Mouse (Mus musculus): Measurements from ENCODE around the gene Orm2.
A peak's percentile ranks its signal among the peaks of the same experiment; 100 is the strongest.

The Orm2 gene

DNA sequence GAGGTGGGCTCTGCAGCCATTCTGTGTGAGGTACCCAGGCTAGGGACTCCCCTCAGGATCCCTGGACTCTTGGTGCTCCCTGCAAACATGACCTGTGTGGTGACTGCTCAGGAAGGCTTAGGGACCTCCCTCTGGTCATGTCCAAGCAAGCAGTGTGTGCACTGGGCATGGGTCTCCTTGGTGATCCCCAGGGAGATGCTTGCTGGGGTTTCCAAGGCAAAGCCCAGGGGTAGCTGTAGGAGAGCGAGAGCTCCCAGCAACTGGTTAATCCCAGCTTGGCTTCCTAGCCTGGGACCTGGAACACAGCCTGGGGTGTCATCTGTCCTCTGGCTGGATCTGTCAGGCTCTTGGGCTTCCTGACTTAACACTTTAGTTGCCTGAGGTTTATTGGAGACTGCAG, 13.1 kb downstream of the Orm2 start:
- DNase-seq (ENCODE audit: extremely low spot score, low spot score): no peak

DNA sequence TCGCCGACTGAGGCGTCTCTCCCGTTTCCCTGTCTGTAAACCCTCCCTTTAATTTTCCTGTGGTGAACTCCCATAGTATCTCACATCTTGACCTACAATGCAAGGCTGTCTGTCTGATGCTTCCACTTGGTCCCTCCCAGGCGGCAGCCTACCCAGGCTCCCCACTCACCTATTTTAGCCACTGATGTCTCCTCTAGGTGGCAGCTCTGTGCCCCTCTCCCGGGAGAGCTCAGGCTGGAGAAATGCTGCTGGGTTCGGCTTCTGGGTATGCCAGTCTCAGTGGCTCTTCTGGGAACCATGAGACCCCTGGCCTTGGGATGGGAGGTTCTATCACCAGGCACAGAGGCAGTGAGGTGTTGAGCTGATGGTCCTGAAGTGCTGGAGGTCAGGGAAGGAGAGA, 15.2 kb downstream of the Orm2 start:
- no peak for DNase-seq (ENCODE audit: extremely low spot score, low spot score)

DNA sequence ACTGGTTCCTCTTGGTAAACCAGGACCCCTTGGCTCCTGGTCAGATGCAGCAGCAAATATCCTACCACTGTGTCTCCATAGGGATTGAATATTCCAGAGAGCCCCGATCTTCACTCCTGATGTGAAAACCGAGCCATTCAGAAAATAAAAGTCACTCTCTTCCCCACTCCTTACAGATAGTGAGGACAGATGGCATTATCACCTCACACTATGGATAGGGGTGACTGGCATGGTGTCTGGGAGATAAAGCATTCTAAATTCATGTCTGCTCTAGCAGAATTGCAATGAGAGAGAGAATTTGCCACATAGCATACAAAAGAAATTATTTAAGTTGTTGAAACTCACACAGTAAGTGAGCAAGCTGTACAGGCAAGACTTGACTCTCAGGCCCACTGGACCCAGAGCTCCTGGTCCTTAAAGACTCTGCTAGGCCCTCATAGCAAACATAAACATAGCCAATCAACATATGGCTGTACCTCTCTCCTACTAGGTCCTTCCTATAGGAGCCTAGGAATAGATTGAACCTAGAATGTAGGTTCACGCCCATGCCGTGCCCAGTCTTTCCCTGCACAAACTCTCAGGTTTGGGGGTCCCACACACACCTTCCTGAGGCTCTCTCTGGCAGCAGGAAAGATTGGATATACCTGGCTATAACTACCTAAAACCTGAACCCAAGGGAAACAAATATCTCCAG, 20.6 kb downstream of the Orm2 start:
- no peak for DNase-seq (ENCODE audit: extremely low spot score, low spot score)

GRCm38 (mm10) chr4:63383474-63383873, 21.2 kb downstream of the Orm2 start:
- no peak for DNase-seq (ENCODE audit: extremely low spot score, low spot score)

- no peak for DNase-seq (ENCODE audit: extremely low spot score, low spot score)
Measured at GRCm38 (mm10) chr4:63384262-63384661, 22.0 kb downstream of the Orm2 start.

- no peak for DNase-seq (ENCODE audit: extremely low spot score, low spot score)
Measured at GRCm38 (mm10) chr4:63385253-63385652, 23.0 kb downstream of the Orm2 start.

DNA sequence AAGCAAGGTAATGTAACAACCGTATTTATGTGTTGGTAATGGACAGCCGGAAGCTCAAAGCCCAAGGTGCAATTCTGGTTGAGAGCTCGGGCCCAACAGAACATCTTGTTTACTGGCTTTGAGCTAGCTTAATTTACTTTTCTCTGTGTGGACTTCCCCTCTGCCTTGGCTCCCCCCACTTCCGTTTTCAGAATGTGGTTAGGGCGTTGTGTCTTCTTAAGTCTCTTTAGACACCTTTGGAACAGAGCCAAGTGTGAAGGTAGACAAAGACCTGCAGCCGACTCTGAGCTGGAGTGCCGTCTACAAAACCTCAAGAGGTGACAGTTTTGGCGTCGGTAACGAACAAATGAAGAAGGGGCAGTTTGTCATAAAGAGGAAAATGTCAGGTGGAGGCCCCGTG, 23.5 kb downstream of the Orm2 start:
- no peak for DNase-seq (ENCODE audit: extremely low spot score, low spot score)

DNA sequence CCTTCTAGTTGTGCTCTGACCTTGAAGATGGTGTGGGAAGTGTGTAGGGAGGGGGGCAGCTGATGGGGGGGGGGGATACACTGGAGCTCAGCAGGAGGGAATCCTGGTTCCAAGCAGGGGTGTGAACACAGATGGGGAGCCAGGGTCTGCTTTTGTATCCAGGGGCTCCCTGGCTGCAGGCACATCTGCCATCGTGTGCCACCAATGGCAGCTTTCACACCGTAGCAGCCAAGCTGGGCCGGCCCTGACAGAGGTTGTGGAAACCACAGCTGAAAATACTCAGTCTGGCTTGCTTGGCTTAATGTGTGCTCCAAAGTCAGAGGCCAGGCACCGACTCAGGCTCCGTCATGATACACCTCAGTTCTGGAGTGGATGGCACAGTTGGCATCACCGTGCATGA, 25.8 kb downstream of the Orm2 start:
- no peak for DNase-seq (ENCODE audit: extremely low spot score, low spot score)

GRCm38 (mm10) chr4:63389121-63389886, 27.1 kb downstream of the Orm2 start:
- DNase-seq (ENCODE audit: extremely low spot score, low spot score): no peak

DNA sequence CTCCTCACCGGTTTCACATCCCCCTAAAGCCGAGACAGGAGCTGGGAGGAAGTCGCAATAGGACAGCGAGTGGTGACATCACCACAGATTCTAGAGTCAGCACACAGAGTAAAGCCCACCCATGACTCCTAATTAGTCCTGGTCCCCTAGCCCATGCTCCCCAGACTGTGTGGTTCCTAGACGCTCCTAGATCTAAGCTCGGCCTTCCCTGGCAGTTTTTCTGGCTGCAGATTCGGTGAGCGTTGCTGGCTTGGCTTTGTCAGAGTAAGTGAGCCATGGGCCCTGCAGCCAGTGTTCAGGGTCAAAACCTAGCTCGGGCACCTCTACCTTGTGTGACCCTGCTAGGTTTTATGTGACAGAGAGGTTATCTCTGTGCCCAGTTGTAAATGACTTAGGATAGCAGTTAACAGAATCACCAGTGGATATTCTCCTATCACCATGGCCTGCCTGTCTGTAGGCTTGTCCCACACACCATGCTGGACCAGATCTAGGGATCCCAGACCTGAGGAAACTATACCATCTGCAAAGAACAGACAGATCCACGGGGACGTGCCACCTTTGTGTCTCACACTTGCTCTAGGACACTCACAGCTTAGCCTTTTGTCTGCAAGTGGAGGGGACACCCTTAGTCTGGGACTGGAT, 27.8 kb downstream of the Orm2 start:
- DNase-seq (ENCODE audit: extremely low spot score, low spot score): no peak

DNA sequence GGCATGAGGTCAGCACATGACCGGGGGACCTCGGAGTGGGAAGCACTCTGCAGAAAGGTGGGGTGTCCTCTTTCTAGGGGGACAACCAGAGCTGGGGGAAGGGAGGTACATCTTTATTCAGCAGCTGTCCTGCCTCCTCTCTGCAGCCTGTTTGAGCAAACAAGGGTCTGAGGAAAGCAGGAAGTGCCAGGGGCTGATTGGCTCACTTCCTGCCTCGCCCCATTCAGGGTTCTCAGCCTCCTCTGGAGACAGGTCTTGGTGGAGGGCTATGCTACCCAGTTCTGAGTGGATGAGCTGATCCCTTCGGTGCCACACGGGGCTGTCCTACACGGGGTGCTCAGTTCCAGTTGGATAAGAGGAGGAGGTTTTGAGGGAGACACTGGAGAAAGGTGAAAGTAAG, 29.1 kb downstream of the Orm2 start:
- DNase-seq (ENCODE audit: extremely low spot score, low spot score): no peak

GRCm38 (mm10) chr4:63397981-63398537, 35.8 kb downstream of the Orm2 start:
- no peak for DNase-seq (ENCODE audit: extremely low spot score, low spot score)

- DNase-seq (ENCODE audit: extremely low spot score, low spot score): no peak
Measured at GRCm38 (mm10) chr4:63398854-63399609, 36.8 kb downstream of the Orm2 start.

DNA sequence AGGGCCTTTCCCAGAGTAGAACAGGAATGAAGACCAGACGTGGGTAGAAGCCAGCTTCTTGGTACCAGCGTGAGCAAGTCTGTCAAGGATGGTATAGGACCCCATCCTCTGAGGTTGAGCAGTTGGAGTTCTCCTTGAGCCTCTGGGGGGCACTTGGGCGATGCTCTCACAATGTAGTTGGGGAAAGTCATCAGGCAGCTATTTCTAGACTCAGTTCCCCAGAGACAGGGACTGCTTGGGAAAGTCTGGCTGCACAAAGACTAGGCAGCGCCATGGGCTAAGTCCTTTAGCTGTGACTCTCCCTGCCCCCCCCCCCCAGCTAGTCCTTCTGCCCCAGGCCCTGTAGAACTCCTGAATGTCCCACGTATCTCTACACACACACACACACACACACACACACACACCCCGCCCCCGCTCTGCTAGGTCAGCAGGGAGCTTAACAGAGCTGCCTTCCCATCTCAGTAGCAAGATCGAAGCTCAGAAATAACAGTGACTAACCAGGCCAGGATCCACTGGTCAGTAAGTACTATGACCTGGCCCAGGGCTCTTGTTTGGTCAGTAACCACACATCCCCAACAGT, 37.5 kb downstream of the Orm2 start:
- DNase-seq (ENCODE audit: extremely low spot score, low spot score): no peak

- DNase-seq (ENCODE audit: extremely low spot score, low spot score): no peak
Measured at GRCm38 (mm10) chr4:63400541-63401306, 38.5 kb downstream of the Orm2 start.

DNA sequence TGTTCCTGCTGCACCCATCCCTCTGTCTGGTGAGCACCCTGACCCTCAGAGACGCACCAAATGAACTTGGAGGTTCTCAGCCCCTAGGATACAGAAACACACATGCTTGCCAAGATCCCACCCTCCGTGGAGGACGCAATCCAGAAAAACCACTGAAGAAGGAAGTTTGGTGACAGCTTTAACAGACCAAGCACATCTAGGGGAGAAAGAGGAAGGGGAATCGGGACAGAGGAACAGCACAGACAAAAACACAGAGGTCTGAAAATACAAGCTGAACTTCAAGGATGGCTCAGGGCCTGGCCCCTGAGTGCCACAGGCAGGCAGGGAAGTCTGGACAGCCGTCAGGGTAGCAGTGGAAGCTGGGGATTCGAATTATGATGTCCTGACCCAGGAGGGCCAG, 39.4 kb downstream of the Orm2 start:
- no peak for DNase-seq (ENCODE audit: extremely low spot score, low spot score)

DNA sequence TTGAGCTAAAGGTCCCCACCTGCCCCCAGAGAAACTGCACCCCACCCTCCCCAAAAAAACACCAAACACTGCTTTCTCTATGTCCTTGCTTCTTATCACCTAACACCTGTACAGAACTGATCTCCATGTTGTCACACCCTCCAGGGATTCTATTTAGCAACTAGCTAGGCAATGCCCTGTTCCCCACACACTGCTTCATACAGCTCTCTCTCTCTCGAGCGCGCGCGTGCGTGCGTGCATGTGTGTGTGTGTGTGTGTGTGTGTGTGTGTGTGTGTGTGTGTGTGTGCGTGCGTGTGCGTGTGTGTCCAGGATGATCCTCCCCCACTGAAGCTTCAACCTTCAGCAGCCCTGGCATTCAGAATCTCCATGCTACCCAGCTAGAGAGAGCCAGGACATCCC, 39.8 kb downstream of the Orm2 start:
- no peak for DNase-seq (ENCODE audit: extremely low spot score, low spot score)

GRCm38 (mm10) chr4:63402558-63402957, 40.3 kb downstream of the Orm2 start:
- no peak for DNase-seq (ENCODE audit: extremely low spot score, low spot score)

- peak; percentile 70 for DNase-seq (ENCODE audit: extremely low spot score, low spot score)
Measured at GRCm38 (mm10) chr4:63403040-63403959, 41.1 kb downstream of the Orm2 start, which contains the start of gene Akna. Gene Akna, minus strand, starts transcription at chr4:63403354.

All from neural tube, embryonic 10.5 days (tissue).